Mouse (Mus musculus): ENCODE data around the gene Cfap65.

DNA sequence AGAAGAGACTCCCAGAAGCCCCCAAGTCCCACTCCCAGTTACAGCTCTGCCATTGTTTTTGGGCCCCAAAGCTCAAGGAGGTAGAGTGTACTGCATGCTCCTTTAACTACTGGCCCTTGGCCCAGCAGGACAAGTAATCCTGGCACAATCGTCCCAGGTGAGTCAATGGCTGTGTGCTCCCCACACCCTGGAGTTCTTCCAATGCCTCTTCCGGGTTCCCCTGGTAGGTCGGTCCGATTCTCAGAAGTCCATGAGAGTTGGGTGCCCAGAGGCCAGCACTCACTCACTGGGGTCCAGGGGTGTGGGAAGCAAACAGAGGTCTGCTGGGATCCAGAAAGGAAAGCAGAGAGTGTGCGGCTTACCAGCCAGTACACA, 27.4 kb upstream of the Cfap65 start:
- no peak for TF ChIP-seq EP300 (IDR thresholded peaks at IDR 0.05; ENCODE audit: low read depth)
- TF ChIP-seq CTCF (IDR thresholded peaks at IDR 0.05; ENCODE audit: low read depth) = no peak

All from heart, postnatal 0 days (tissue).